Mouse (Mus musculus) myocyte (in vitro differentiated cells): ENCODE measurements around the gene Lztr1.

ENCODE experiments used
- E2F4 ChIP-seq: IDR thresholded peaks from one replicate; pipeline ENCODE4 v1.6.1; 2011; ENCODE audit warnings: mild to moderate bottlenecking, control low read depth, moderate library complexity; ENCODE audit not compliant: insufficient read depth
- MAX ChIP-seq: IDR thresholded peaks from one replicate; pipeline ENCODE4 v1.6.1; 2011; ENCODE audit warnings: low read depth, mild to moderate bottlenecking, control low read depth
- MYOD1 ChIP-seq, 3 experiments: IDR thresholded peaks; one replicate each; pipeline ENCODE4 v1.6.1; 2011; ENCODE audit warnings: control low read depth in 2 of 3, low read depth in 2 of 3, mild to moderate bottlenecking in 2 of 3, moderate library complexity in 1 of 3; ENCODE audit not compliant: insufficient read length in 2 of 3, control insufficient read depth in 1 of 3
- MYOG ChIP-seq, 3 experiments: IDR thresholded peaks; one replicate each; pipeline ENCODE4 v1.6.1; 2011; ENCODE audit warnings: control low read depth in 2 of 3, low read depth in 2 of 3, mild to moderate bottlenecking in 2 of 3; ENCODE audit not compliant: insufficient read length in 2 of 3, control insufficient read depth in 1 of 3, insufficient read depth in 1 of 3
- POLR2A ChIP-seq: IDR thresholded peaks from one replicate; pipeline ENCODE4 v1.6.1; 2011; ENCODE audit warnings: low read depth, mild to moderate bottlenecking, control low read depth, moderate library complexity; ENCODE audit not compliant: insufficient read length
- POLR2AphosphoS2 ChIP-seq: IDR thresholded peaks from one replicate; pipeline ENCODE4 v1.6.1; 2011; ENCODE audit warnings: low read depth, control low read depth; ENCODE audit not compliant: insufficient read length
- TCF12 ChIP-seq: IDR thresholded peaks from one replicate; pipeline ENCODE4 v1.6.1; 2011; ENCODE audit warnings: mild to moderate bottlenecking, control low read depth; ENCODE audit not compliant: poor library complexity, insufficient read depth, severe bottlenecking
- USF1 ChIP-seq: IDR thresholded peaks from one replicate; pipeline ENCODE4 v1.6.1; 2011; ENCODE audit warnings: low read depth, mild to moderate bottlenecking, control low read depth, moderate library complexity

DNA sequence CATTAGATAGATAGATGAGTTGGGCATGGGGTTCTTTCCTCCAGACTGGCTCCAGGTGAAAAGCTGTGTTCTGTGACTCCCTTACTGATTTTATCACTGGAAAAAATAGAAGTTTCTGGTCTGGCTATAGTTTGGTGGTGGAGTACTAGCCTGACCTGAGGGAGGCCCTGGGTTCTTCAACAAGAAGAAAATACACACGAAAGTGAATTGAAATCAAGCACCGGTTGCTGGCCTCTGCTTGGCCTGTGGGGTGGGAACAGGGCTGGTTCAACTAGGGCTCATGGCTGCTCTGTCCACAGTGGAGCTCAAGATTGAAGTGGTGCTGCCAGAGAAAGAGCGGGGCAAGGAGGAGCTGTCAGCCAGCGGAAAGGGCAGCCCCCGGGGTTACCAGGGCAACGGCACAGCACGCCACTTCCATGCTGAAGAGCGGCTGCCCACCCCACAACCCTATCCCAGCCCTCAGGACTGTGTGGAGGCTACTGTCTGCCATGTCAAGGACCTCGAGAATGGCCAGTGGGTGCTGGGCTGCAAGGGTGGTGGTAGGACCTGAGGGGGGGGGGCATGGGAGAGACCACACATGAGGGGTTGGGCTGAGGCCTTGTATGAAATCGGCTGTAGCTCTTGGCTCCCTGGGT is 9.1 kb upstream of the Lztr1 start:
- TF ChIP-seq POLR2A (no peak), MYOD1 (IDR thresholded peaks at IDR 0.05; ENCODE audit: control insufficient read depth in 1 of 3, insufficient read length in 2 of 3, low read depth in 2 of 3) (no peak), MAX (no peak), MYOG (IDR thresholded peaks at IDR 0.05; ENCODE audit: control insufficient read depth in 1 of 3, insufficient read depth in 1 of 3, insufficient read length in 2 of 3, low read depth in 2 of 3) (no peak), POLR2AphosphoS2 (no peak), TCF12 (no peak), E2F4 (no peak), USF1 (no peak)
